Mouse (Mus musculus) 3T3-L1 (cell line): ENCODE results near the gene Cox7a1.
"Not testable (repeated sequence)": the region's sequence is repeated elsewhere in the genome, so short reads cannot be mapped to it uniquely, and the experiment has no call there.

Experiments
- DNase-seq: peaks from one replicate; pipeline ENCODE4 v3.0.0-alpha.2; 2015; ENCODE audit warnings: low read depth, low spot score

The Cox7a1 gene

DNA sequence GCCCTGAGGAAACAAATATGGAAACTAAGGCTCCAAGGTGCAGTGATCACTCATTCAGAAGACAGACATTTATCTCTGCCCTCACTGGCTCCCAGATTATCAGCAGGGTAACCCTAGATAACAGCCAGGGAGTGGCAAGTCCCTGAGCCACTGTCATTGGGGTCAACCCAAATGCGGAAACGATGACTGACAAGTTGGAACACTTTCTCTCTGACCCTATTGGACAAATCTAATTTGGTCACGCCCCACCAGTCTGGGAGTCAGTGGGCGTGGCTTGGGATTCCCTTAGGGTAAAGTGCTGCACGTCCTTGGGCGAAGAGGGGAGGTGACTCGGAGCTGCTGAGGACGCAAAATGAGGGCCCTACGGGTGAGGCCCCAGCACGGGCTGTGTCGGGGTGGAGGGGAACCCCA is at the start of gene Cox7a1:
Gene Cox7a1, plus strand, starts transcription at position 266 of the 411 bp plus-strand sequence.
- peak; percentile 66 for DNase-seq

DNA sequence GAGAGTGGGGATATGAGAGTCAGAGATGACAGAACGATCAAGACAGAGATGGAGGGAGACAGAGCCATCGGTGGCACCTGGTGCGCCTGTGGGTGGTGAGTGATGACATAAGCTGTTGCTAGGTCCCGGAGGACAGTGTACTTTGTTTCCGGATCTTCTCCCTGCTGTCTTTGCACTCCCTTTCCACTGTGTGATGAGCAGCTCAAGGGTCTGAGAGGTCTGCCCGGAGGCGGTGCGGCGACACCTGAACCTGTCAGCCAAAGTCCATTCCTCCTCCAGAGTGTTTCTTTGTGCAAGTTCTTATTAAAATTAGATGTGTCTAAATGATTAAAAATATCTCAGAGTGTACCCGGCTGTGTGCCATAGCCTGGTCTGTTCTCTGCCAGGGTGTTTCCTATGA is 47.1 kb upstream of the Cox7a1 start:
- no peak for DNase-seq

DNA sequence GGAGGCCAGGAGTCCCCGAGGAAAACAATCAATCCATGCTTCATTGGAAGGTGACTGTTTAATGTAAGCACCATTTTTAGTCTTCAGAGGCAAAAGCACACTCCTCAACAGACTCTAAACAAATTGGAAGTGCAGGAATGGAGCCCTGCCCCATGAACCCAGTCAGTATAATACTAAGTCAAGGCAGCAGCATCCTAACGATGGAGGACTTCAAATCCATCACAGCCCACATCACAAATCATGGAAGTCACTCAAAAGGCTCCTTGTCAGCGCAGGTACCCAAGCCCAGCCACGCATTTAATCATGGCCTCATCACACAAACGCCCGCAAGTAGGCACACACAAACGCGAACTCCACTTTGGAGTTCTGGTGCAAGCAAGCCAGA is 40.8 kb upstream of the Cox7a1 start:
- no peak for DNase-seq

DNA sequence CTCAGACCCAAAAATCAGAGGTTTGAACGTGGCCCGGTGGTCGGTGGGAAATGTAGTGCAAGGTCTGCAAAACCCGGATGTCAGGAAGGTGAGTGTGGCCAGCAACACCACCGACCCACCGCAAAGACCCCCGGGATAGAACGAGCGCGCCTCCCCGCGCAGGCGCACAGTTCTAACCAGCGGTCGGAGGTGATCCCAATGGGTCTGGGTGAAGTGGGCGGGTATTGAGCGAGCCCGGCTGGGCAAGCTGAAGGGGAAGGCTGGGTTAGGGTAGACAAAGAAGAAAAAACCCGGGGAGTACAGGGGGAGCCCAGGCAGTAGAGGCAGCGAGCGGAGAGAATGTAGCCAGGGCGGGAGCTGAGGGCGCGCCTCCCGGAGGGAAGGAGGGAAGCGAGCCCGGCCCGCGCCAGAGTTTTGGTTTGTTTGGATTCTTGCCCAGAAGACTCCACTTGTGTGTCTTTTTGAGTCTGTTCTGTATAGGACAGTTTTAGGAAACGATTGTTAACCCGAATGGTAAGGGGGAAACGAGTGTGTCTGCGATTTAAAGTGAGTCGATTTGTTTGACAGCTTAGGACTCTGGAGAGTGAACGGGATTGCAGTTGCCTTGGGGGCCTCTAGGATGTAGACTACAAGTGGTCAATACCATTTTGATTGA is 40.3 kb upstream of the Cox7a1 start:
- DNase-seq = no peak

DNA sequence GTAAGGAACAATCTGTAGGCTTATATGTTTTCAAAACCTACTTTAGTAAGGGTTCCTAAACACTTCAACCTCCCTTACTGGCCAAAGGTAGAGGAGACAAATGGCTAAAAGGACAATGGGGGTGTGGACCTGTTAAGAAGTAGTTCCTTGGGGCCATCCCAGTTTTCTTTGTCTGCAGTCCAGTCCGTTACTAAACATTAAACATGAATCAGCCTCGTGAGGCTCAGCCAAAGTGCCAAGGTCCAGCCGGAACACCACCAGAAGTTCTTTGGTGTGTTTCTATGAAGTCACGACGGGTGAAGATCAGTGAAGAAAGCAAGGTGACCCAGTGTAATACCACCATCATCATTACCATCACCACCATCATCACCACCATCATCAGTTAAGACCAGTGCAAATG is 36.9 kb upstream of the Cox7a1 start:
- DNase-seq = no peak

DNA sequence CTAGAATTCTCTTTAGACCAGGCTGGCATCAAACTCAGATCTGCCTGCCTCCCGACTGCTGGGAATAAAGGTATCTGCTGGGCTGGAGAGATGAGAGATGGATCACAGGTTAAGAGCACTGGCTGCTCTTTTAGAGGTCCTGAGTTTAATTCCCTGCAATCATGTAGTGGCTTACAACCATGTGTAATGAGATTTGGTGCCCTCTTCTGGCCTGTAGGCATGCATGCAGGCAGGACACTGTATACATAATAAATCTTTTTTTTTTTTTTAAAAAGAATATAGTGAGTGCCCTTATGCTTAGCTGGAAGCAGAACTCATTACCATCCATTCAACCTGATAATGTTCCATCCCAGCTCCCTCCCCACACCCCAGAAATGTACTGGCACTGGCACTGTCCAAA is 29.9 kb upstream of the Cox7a1 start:
- DNase-seq = no peak

DNA sequence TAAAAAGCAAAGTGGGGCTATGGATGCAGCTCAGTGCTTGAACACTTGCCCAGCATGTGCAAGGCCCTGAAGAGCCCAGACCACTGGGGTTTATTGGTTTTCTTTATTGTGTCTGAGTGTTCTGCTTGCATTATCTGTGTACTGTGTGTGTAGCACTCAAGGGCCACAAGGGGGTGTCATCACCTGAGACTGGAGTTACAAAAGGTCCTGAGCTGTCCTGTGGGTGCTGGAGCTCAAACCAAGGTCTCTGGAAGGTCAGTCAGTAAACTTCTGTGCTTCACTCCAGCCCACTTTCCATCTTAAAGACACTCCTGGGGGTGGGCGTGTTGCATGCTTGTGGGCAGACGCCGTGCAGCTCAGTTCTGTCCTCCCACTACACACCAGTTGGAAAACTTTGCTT is 28.4 kb upstream of the Cox7a1 start:
- DNase-seq = no peak

DNA sequence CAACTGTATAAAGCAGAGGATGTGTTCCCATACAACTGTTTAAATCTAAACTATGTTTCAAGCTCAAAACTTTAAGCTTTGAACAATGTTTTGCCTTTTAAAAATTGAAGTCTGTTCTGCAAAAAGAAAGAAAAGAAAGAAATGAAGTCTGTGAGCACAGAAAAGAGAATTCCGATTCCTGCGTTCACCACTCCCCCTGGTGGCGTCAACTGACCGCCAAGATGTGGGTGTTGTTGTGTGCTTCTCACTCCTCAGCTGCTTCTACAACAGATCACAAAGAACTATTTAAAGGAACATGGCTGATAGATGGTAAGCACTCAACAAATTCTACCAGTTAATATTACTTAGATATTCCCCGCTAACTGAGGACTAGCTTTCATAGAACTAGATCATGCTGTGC is 20.8 kb upstream of the Cox7a1 start:
- no peak for DNase-seq

DNA sequence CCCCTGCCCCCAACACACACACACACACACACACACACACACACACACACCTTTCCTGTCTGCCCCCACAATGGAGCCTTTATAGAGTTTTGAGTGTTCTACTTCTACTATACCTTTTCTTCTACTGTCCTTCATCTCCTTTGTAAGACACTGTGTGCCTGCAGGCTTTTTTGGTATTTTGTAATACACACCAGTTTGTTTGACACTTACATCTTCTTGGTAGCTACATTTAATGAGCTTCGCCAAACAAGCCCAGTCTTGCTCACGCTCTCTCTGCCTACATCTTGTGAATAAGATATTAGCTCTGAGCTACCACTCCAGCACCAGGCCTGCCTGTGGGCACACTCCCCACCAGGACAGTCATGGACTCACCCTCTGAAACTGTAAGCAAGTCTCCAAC is 19.2 kb upstream of the Cox7a1 start:
- DNase-seq = no peak

DNA sequence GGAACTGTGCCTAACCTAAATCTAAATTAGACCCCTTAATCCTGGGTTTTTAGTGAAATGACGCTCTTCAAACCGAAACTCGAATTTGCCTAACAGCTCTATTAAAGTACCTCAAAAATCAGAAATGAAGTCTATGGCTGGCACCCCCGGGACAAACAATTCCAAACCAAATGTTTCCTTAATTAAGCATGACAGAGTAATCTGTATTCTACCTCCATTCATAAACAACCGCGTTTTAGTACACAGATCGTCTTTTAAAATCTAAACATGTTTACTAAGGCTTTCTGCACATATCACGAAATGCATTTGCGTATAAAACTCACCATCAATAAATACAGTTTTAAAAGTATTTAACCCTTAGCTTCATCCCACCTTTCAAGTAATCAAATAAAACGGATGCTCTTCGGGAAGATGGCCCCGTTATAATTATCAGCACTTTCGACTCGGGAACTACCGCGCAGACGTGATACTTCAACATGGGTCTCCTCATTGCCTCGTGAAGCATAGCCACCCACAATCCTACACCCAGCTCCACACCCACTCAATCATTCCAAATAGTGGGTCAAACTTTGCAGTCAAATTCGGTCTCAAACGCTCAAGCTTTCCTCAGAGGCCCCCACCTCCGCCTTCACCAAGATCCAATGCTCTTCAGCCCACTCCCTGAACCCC is 14.9 kb upstream of the Cox7a1 start:
- peak; percentile 53 for DNase-seq

DNA sequence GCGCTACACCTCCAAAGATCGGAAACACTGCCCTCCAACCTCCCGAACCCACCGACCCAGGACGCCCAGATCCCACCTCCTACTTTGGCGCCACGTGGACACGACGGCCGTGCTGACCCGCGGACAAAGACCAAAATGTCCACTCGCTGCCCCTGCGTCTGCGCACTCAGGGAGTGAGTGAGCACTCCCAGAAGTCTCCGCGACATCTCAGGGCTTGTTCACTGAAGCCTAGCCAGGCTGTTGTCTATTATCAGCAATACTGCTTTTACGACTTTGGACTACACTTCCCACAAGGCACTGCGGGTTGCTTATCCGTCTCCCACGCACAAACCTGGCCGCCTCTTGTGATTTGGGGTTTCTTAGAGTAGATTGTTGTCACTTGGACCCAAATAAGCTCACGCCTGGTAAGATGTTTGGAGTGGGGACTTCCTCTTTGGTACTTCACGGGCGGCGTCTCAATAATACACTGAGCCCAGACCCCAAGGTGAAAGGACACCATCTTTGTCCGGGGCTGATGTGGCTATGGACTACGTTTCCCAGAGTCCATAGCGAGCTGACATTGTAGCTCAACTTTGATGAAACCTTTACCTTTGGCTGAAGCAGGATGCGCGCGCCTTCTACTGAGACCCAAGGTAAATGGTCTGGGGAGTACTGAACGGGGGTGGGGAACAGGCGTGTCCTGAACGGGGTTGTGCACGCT is 14.2 kb upstream of the Cox7a1 start, which contains the start of gene Zfp146:
Gene Zfp146, minus strand, starts transcription at position 168 of the 700 bp plus-strand sequence.
- DNase-seq = peak; percentile 96

DNA sequence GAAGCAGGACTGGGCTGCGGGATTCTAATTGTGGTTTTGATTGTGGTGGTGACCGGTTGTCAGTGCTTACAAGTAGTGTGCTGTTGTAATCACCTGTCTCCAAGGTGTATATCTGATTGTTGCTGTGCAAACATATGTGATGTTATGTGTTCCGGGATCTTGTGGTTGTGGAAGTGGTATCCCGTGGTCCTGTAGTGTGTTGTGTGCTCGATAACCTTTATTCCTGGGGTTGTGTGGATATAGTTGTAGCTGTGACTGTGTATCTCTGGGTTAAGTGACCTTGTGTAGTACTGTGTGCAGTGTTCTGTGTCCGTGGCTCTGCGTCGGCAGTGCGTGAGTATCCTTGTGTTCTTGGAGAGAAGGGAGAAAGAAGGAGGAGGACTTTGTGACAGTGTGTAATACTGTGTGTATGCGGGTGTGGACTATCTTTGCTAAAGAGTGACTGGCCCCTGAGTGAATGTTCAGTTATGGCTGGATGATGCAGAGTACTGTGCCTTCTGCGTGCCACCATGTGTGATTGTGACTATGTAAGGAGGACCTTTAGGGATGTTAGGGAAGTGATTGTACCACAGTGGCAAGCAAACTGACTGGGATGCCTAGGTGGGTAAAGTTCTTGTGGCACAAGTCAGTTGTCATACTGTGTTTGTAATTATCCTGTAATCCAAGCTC is 13.5 kb upstream of the Cox7a1 start:
- DNase-seq = peak; percentile 5

DNA sequence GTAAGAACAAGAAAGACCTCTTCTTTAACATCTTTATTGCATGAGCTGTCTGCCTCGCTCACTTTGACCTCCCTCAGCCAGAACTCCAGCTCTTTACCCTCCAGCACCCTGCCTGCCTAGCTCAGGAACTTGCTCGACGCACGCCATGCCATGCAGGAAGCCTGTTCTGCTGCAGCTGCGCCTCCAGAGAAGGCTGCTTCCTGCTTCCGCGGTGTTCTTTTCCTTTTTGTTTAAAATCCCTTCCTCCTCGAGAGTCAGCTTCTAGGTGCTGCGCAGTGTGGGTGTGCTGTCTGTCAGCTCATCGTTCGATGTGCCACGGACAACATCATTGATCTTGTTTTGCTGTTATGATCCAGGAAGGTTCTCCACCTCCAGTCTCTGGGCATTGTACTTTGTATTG is 7.5 kb upstream of the Cox7a1 start:
- DNase-seq = no peak

DNA sequence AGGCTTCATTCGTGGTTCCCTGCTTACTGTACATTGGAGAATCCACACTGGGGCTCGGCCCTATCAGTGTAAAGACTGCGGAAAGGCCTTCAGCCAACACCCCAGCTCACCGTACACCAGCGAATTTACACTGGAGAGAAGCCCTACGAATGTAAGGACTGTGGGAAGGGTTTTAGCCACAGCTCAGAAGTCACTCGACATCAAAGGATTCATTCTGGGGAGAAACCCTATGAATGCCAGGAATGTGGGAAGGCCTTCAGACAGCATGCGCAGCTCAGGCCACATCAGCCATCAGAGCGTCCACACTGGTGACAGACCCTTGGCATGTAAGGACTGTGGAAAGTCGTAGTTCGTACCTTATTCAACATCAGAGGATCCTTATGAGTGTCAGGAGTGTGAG is 5.7 kb upstream of the Cox7a1 start:
- no peak for DNase-seq

DNA sequence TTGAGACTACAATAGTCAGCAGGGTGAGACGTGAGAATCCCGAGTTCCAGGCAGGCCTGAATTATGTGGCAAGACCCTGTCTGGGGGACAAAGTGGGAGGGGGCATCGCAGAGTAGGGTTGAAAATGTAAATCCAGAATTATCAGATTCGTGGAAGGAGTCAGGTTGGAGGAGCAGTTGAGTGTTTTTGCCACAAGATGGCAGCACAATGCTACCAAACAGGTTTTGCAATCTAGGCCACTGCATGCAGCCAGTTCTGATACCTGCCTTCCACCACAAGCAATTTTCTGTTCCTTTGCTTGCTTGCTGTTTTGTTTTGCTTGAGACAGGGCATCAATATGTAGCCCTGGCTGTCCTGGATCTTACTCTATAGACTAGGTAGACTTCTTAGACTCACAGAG is 2.6 kb upstream of the Cox7a1 start:
- peak; percentile 77 for DNase-seq

DNA sequence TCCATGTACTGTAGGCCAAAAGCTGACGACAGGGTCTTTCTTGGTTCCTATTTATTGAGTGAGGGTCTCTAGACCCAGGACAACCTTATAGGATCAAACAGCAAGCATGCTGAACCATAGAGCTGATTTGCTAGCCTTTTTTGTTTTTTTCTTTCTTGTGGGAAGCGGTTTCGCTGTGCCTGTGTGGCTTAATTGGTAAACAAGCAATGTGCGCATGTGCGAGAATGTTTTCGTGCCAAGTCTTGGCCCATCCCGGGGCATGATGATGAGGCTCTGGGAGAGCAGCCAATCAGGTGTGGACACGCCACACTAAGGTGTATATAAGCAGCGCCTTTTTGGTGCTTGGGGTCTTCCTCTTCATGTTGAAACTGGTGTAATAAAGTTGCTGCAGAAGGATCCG is 2.0 kb upstream of the Cox7a1 start:
- not testable (repeated sequence) for DNase-seq

DNA sequence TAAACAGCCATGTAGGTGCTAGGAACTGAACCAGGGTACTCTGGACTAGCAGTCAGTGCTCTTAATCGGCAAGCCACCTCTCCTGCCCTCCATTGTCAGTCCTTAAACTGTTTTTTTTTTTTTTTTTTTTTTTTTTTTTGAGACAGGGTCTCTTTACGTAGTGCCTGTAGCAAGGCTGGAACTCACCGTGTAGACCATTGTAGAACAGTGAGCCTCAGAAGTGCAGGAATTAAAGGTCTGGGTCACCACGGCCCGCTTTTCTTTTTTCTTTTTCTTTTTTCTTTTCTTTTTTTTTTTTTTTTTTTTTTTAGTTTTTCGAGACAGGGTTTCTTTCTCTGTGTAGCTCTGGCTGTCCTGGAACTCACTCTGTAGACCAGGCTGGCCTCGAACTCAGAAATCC is 755 bp upstream of the Cox7a1 start:
- DNase-seq = not testable (repeated sequence)

DNA sequence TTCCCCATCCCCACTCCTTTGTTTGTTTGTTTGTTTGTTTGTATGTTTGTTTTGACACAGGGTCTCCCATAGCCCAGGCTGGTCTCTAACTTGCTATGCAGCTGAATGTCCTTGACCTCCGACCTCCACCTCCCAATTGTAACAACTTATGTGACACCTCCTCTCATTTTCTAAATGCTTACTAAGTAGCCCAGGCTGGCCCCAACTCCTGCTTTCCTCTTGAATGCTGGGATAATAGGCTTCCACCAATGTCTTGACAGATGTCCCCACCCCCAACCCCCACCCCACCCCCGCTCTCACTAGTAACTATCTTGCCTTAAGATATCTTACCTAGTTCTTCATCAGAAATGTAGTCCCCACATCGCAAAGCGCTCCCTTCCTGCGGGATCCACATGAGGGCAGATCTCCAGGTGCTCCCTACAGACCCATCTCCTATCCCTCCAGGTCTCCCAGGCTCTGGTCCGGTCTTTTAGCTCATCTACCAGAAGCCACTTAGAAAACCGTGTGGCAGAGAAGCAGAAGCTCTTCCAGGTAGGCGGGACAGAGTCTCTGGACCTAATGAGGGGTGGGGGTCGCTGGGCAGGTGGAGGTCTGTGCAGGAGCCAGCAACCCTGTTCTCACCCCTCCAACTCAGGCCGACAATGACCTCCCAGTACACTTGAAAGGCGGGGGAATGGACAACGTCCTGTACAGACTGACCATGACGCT is 851 bp downstream of the Cox7a1 start:
- DNase-seq = no peak

DNA sequence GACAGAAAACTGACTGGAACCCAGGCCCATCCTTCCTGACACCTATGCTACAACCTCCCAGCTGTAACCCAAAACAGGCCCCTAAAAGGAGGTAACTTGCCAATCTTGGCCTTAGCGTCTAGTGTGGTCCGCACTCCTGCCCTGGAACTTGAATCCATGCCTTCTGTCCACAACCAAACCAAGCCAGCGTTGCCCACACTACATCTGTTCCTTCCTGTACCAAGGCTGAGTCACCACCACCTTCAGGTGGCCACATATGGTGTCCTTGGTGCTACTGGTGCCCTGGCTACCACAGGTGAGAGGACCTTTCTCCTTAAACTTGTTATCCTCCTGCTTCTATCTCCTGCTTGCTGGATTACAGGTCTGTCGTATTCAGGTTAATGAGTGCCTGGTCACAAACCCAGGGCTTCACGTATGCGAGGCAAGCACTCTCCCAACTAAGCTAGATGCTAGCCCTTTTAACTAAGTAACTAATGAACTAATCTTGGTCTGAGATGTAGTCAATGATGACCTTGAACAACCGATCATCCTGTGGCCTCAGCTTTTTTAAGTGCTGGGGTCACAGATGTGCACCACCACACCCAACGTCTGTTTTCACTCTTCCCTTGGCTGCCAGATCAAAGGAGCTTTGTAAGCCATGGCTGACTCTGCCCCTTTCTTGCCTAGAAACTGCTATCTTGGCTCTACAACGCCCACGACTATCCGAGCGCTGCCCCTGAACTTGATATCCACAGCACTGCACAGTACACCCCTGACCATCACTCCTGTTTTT is 4.6 kb downstream of the Cox7a1 start:
- DNase-seq = no peak

DNA sequence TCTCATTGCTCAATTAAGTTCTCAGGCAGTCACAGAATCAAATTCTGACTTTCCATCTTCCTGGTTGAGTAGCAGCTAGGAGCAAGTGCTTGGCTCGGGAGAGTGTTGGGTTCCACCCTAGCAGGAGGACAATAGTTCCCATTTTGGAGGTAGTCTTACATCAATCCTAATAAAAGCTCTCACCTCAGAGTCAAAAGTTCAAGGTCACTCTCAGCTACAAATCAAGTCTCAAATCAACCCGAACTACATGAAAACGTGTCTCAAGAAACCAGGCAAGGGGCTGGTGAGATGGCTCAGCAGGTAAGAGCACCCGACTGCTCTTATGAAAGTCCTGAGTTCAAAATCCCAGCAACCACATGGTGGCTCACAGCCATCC is 5.2 kb downstream of the Cox7a1 start:
- no peak for DNase-seq

DNA sequence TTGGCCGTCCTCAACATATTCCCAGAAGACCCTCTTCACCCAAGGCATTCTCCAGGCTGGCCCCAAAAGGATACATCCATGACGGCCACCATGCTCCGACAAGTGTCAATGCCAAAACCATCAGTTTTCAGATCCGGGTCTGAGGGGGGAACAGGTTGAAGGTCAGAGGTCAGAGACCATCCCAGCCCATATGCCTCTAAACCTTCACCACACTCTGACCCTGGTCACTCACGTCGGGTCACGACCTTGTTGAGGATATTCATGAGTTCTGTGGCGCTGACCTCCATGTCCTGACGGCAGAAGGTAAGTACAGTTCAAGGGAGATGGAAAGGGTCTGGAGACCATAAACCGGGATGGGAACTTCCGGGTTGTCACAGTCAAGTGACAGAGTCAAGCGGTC is 8.1 kb downstream of the Cox7a1 start:
- no peak for DNase-seq
